Mouse (Mus musculus) limb, embryonic 13.5 days (tissue): ENCODE results near the gene Rdm1. TPM values are rescaled to one million over a fixed set of nuclear protein-coding genes. Genes with fewer than 3 reads are reported as not detected.
"Not testable (repeated sequence)": the region's sequence is repeated elsewhere in the genome, so short reads cannot be mapped to it uniquely, and the experiment has no call there.

Source experiments
- ATAC-seq: fragments of 200-750 bp; cut with Nextera tagmentation; 2 replicates; pipeline ENCODE4 v1.8.0; 2017; ENCODE audit warnings: low read depth, moderate number of reproducible peaks, moderate TSS enrichment; ENCODE audit not compliant: low FRiP score
- H3K27ac ChIP-seq: fragments of 300-500 bp; sonication (generic); 2 replicates; pipeline ENCODE4 v1.5.1; 2015; ENCODE audit warnings: inconsistent platforms, mild to moderate bottlenecking, moderate library complexity
- H3K27me3 ChIP-seq: fragments of 300-500 bp; sonication (generic); 2 replicates; pipeline ENCODE4 v1.6.1; 2015; ENCODE audit warnings: mild to moderate bottlenecking, inconsistent platforms
- H3K36me3 ChIP-seq: fragments of 300-500 bp; sonication (generic); 2 replicates; pipeline ENCODE4 v1.6.1; 2015; ENCODE audit warnings: inconsistent platforms, mild to moderate bottlenecking, moderate library complexity
- H3K4me1 ChIP-seq: fragments of 300-500 bp; sonication (generic); 2 replicates; pipeline ENCODE4 v1.6.1; 2015; ENCODE audit warnings: inconsistent platforms
- H3K4me2 ChIP-seq: fragments of 300-500 bp; sonication (generic); replicated peaks from 2 replicates; pipeline ENCODE4 v1.6.1; 2015; ENCODE audit warnings: inconsistent platforms, mild to moderate bottlenecking, moderate library complexity
- H3K4me3 ChIP-seq: fragments of 300-500 bp; sonication (generic); 2 replicates; pipeline ENCODE4 v1.5.1; 2015; ENCODE audit warnings: moderate library complexity, mild to moderate bottlenecking, inconsistent platforms
- H3K9ac ChIP-seq: fragments of 300-500 bp; sonication (generic); 2 replicates; pipeline ENCODE4 v1.6.1; 2015; ENCODE audit warnings: mild to moderate bottlenecking, inconsistent platforms
- H3K9me3 ChIP-seq: fragments of 300-500 bp; sonication (generic); 2 replicates; pipeline ENCODE4 v1.6.1; 2016; ENCODE audit warnings: inconsistent platforms
- WGBS: fragments of 180-500 bp; shearing (Covaris S2); methylation state at CpG from one replicate; pipeline ENCODE4 v1.1.7; 2015; 5-methylcytosine and 5-hydroxymethylcytosine counted together
- polyA plus RNA-seq: library from polyadenylated mRNA; unstranded; fragments of >200 nt; fragmentation: Nextera tagmentation; extraction: Ambion mirVana; gene quantifications from 2 replicates; pipeline ENCODE4 v1.2.1, GENCODE M21; 2015

Rdm1 gene
- 42.6 and 47.4 TPM in 2 replicates for polyA plus RNA-seq

DNA sequence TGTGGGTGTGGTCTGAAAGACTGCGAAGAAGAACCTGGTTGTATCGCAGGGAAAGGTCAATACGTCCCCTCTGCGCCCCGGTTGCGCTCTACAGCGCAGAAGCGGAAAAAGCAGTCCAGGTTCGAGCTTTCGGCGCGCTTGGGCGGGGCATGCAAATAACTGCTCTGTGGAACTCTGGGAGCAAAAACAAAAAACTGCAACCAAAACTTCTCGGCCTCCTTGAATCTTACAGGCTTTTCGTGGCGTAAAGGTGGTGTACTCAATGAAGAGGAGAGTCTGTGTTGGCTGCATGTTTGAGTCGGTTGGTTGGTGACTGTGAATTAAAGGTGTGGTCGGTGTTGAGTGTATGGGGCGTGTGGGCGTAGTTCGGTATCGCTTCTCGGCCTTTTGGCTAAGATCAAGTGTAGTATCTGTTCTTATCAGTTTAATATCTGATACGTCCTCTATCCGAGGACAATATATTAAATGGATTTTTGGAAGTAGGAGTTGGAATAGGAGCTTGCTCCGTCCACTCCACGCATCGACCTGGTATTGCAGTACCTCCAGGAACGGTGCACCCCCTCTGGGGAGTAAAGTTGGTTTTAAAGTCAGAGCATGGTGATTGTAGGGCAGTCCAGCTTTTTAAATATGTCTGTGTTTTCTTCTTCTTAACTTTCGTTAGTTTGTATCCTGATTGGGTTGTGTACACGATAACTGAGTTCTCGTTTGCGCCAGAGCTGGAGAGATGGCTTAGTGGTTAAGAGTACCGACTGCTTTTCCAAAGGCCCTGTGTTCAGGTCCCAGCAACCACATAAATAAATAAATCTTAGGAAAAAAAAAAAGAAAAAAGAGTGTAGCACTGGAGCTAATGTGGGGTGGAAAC is at the start of gene Rdm1:
Gene Rdm1 (plus strand): TSS at position 201 of the 862 bp plus-strand sequence.
- Histone ChIP-seq H3K9ac (peak within 1 kb of the TSS; percentile 75), H3K27me3 (no peaks in the 10 kb centered on the region), H3K27ac (peak within 1 kb of the TSS; percentile 99), H3K36me3 (peaks cover 3% of the 10 kb centered on the region), H3K4me2 (peak within 1 kb of the TSS; percentile 80), H3K9me3 (no peaks in the 10 kb centered on the region), H3K4me3 (peak within 1 kb of the TSS; percentile 55), H3K4me1 (0 out of 2 replicates have a peak, but pooled peaks cover 7% of the 10 kb centered on the region)
- WGBS: under 1% methylated on average over 34 of the region's 34 CpGs
- peak; percentile 92 for ATAC-seq

DNA sequence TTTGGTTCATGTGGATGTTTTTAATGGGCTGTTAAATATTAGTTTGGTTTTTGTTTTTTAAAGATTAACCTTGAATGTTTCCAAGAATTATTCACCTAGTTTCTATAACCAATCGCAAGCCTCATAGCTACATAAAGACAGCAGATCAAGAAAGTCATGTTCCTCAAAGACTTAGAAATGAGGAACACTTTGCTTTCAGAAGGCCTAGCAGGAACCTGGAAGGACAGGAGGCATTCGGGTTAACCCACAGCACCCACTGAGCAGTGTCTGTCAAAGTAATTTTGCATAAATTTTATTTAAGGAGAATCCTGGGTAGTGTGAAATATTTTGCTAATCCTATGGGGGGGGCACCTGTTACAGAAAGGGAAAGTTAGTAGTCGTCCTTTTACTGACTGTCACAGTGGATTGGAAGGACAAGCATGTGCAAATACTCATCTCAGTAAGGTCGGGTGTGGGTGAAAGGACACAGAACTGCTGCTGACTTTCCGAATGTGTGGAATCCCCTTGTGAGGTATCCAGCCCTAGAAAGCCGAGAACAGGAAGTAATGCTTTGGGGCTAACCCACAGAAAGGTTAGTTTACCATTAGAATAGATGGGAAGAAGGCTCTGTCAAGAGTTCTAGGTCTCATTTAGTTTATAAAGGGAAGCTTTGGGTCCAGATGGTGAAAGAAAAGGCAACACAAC is 45.8 kb upstream of the Rdm1 start:
- WGBS: 71% methylated on average over 6 of the region's 6 CpGs
- no peak overlapping the region for H3K4me3 ChIP-seq

DNA sequence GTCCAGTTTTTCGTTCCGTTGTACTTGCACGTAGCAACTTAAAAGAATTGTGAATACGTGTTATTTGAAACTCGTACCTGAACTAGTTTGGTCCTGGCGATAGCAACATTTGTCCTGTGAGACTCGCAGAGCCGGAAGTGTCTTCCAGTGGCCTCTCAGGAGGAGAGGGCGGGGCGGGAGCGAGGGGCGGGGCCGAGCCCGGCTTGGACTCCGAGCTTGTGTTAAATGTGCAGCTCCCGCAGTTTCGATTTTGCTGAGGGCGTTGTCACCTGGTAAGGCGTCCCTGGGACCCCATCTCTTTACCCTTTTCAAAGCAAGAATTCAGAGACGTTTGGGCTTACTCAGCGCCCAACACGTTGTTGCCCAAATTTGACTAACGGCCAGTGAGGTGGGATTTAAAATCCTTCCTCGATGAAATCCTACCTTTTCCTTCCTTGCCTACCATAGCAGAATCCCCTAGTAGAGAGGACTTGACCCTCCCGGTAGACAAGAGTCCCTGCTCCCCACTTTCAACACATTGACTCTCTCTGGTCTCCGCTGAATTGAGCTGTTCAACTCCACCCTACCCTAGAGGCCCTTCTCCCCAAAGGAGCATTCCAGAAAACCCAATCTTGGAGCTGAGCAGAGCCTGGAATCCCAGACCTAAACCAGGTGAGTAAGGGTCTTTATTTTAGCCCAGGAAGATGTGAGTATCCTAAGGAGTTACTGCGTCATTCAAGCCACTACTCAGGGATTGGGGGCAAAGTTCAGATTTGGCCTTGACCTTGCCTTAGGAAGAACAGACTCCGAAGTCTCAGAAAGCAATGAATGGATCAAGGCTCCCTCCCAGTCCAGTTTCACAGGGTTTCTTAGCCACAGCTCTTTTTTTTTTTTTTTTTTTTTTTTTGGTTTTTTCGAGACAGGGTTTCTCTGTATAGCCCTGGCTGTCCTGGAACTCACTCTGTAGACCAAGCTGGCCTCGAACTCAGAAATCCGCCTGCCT is 44.6 kb upstream of the Rdm1 start, which contains the start of gene Tmem106a:
Gene Tmem106a (plus strand): TSS at position 189 of the 982 bp plus-strand sequence.
- H3K27me3 ChIP-seq: no peaks in the 10 kb centered on the region
- H3K4me1 ChIP-seq: peaks cover 9% of the 10 kb centered on the region
- WGBS: 19% methylated on average over 30 of the region's 31 CpGs
- H3K27ac ChIP-seq: no peak within 1 kb of the TSS
- no peaks in the 10 kb centered on the region for H3K9me3 ChIP-seq
- H3K4me3 ChIP-seq: peak within 1 kb of the TSS; percentile 41
- peak within 1 kb of the TSS; percentile 65 for H3K4me2 ChIP-seq
- ATAC-seq: peak; percentile 36; the same call in 1 of the 2 replicates
- H3K9ac ChIP-seq: peak within 1 kb of the TSS; percentile 57
- peaks cover 41% of the 10 kb centered on the region for H3K36me3 ChIP-seq

More for the DNA sequence above, 45.8 kb upstream of the Rdm1 start:
- no peaks in the 10 kb centered on the region for H3K9me3 ChIP-seq
- ATAC-seq: no peak
- peaks cover 9% of the 10 kb centered on the region for H3K4me1 ChIP-seq
- H3K27ac ChIP-seq: no peak overlapping the region
- no peak overlapping the region for H3K9ac ChIP-seq
- H3K4me2 ChIP-seq: no peak overlapping the region
- H3K36me3 ChIP-seq: peaks cover 48% of the 10 kb centered on the region
- no peaks in the 10 kb centered on the region for H3K27me3 ChIP-seq

DNA sequence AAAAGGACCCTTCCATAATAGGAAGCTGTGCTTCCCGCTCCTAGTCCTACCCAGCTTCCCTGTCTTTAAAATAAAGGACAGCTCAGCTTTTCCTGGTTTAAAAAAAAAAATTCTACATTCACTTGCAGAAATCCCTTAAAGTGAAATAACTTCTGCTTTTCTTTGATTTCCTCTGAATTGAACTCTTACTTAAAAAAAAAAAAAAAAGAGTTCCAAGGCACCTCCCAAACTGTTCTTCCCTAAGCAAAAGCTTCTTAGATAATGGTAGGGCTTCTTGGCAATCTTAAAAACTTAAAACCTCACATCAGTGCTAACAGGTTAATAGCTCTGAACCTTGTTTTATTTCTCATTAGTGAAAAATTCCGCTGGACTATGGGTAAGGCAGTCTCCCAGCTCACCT is 43.8 kb upstream of the Rdm1 start:
- WGBS: 89% methylated on average over 2 of the region's 2 CpGs
- Histone ChIP-seq H3K27me3 (no peaks in the 10 kb centered on the region), H3K4me1 (peaks cover 9% of the 10 kb centered on the region), H3K36me3 (peaks cover 33% of the 10 kb centered on the region), H3K9ac (no peak overlapping the region), H3K27ac (no peak overlapping the region), H3K4me2 (no peak overlapping the region), H3K9me3 (no peaks in the 10 kb centered on the region), H3K4me3 (no peak overlapping the region)
- no peak for ATAC-seq

DNA sequence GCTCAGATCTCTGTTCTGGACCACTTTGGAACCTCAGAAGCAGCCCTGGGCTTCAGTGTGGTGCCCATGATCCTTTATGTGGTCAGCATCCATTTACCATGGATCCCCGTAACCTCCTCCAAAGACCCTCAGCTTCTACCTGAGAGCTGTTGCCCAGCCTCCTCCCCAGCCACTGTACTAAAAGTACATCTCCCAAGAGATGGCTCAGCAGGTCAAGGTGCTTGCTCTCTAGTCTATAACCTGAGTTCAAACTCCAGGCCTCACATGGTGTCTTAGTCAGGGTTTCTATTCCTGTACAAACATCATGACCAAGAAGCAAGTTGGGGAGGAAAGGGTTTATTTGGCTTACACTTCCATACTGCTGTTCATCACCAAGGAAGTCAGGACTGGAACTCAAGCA is 42.0 kb upstream of the Rdm1 start:
- not testable (repeated sequence) for H3K4me1 ChIP-seq, ATAC-seq, H3K9me3 ChIP-seq, H3K4me2 ChIP-seq, H3K27me3 ChIP-seq, H3K9ac ChIP-seq, H3K27ac ChIP-seq, H3K4me3 ChIP-seq
- H3K36me3 ChIP-seq: peaks cover 17% of the 10 kb centered on the region
- 96% methylated on average over 1 of the region's 1 CpGs for WGBS

DNA sequence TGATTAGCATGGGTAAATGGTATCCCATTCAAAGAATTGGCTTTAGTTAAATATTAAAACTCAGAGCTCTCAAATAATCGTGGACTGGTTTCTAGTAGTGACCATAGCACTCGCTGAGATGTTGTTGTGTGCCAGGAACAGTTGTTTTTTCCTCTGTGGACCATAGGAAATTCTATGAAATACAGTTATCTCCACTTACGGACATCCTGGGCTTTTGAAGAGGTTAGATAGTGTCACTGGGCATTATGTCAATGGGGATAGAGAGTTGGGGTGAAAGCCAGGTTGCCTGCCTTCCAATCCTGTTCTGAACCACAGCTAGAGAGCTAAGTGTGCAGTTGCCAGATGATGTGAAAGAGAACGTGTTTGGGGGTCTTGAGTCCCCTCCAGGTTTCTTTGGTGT is 41.2 kb upstream of the Rdm1 start:
- WGBS: 82% methylated on average over 4 of the region's 4 CpGs

DNA sequence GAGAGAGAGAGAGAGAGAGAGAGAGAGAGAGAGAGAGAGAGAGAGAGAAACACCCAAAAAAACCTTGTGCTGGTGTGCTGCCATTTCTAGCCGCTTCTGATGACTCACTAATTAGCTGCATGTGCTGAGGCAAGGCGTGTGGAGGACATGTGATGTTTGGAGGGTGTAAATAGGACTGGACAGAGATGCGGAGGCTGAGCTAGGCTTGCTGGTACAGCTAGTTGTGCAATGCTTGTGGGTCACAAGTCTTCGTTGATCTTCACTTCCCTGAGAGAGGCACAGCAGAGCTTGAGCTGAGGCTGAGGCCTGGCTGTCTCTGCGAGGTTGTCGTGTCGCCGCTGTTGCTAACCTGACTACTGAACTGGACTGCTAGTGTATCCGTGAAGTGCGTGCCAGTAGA is 39.3 kb upstream of the Rdm1 start:
- no peak overlapping the region for H3K4me3 ChIP-seq
- 84% methylated on average over 10 of the region's 10 CpGs for WGBS
- H3K36me3 ChIP-seq: peaks cover 8% of the 10 kb centered on the region; the same call in 1 of the 2 replicates
- H3K27ac ChIP-seq: no peak overlapping the region
- H3K27me3 ChIP-seq: no peaks in the 10 kb centered on the region
- no peak overlapping the region for H3K4me2 ChIP-seq
- H3K9ac ChIP-seq: no peak overlapping the region
- no peak for ATAC-seq
- H3K9me3 ChIP-seq: no peaks in the 10 kb centered on the region
- no peaks in the 10 kb centered on the region for H3K4me1 ChIP-seq

More for the DNA sequence above, 41.2 kb upstream of the Rdm1 start:
- ATAC-seq: no peak
- H3K27me3 ChIP-seq: no peaks in the 10 kb centered on the region
- H3K27ac ChIP-seq: no peak overlapping the region
- no peak overlapping the region for H3K4me3 ChIP-seq
- peaks cover 9% of the 10 kb centered on the region; the same call in 1 of the 2 replicates for H3K36me3 ChIP-seq
- H3K4me2 ChIP-seq: no peak overlapping the region
- H3K4me1 ChIP-seq: peaks cover 9% of the 10 kb centered on the region
- no peaks in the 10 kb centered on the region for H3K9me3 ChIP-seq
- H3K9ac ChIP-seq: no peak overlapping the region

DNA sequence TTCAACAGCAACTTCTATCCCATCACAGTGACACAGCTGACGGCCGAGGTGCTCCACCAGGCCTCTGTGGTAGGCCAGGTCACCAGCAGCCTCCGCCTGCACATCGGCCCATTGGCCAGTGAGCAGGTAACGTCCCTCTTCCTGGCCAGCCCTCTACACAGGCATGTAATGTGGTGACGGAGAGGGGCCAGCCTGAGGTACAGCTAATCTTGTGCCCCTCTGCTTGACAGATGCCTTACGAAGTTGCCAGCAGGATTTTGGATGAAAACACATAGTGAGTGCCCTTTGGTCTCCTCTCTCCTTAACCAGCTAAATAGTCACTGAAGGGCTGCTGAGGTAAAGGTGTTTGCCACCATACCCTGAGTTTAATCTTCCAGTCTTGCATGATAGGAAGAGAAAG is 38.1 kb upstream of the Rdm1 start:
- Histone ChIP-seq H3K27ac (no peak overlapping the region), H3K4me3 (no peak overlapping the region), H3K9me3 (no peaks in the 10 kb centered on the region), H3K36me3 (peaks cover 8% of the 10 kb centered on the region; the same call in 1 of the 2 replicates), H3K4me1 (no peaks in the 10 kb centered on the region), H3K9ac (no peak overlapping the region), H3K27me3 (no peaks in the 10 kb centered on the region), H3K4me2 (no peak overlapping the region)
- WGBS: 91% methylated on average over 7 of the region's 7 CpGs
- no peak for ATAC-seq

DNA sequence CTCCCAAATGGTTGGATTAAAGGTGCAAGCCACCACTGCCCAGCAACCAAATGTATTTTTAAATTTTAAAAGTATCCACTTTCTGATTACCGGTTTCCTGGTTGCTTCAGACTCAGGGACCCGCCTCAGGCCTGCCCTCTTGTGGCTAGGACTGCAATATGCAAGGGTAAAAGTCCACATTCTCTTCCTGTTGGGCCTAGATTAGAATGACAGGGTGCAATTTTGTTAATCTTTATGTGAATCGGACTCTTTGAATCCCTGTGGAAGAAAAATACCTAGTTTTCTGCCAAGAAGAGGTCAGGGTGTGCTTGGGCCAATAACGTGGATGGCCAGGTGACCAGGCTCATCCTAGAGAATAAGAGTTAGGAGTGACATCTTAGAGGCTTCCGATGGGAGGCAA is 37.6 kb upstream of the Rdm1 start:
- H3K27me3 ChIP-seq: no peaks in the 10 kb centered on the region
- no peak overlapping the region for H3K27ac ChIP-seq
- no peak overlapping the region for H3K4me2 ChIP-seq
- 31% methylated on average over 5 of the region's 5 CpGs for WGBS
- H3K9ac ChIP-seq: no peak overlapping the region
- H3K4me1 ChIP-seq: no peaks in the 10 kb centered on the region
- H3K9me3 ChIP-seq: no peaks in the 10 kb centered on the region
- ATAC-seq: no peak
- peaks cover 8% of the 10 kb centered on the region; the same call in 1 of the 2 replicates for H3K36me3 ChIP-seq
- no peak overlapping the region for H3K4me3 ChIP-seq

DNA sequence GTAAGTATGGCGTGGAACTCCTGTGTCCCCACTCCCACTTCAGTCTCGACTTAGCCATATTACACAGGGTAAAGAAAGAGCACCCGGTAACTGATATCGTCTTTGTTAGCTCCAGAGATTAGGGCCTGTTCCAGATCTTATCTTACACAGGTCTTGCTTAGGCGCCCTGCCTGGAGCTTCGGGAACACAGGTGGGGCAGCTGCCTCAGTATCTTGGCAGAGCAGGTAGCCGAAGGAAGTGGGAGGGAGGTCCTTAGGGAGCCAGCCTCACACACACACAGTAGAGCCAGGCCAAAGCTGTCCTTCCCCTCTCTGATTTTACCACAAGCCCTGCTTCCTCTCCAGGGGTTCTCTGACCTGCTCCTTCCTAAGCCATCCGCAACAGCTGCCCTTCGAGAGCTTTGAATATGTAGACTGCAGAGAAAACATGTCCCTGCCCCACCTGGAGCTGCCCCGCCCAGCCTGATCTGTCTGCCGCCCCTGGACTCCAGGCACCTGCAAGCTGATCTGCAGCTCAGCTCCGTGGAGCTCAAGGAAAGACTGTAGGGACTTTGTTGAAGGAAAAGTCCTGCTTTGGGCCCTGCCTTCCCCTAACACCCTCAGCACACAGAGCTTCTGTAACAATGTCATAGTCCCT is 36.9 kb upstream of the Rdm1 start:
- Histone ChIP-seq H3K4me1 (no peaks in the 10 kb centered on the region), H3K4me2 (no peak overlapping the region), H3K9ac (no peak overlapping the region), H3K4me3 (no peak overlapping the region), H3K27ac (no peak overlapping the region), H3K9me3 (no peaks in the 10 kb centered on the region), H3K36me3 (0 out of 2 replicates have a peak, but pooled peaks cover 8% of the 10 kb centered on the region), H3K27me3 (no peaks in the 10 kb centered on the region)
- WGBS: 73% methylated on average over 12 of the region's 12 CpGs
- no peak for ATAC-seq

DNA sequence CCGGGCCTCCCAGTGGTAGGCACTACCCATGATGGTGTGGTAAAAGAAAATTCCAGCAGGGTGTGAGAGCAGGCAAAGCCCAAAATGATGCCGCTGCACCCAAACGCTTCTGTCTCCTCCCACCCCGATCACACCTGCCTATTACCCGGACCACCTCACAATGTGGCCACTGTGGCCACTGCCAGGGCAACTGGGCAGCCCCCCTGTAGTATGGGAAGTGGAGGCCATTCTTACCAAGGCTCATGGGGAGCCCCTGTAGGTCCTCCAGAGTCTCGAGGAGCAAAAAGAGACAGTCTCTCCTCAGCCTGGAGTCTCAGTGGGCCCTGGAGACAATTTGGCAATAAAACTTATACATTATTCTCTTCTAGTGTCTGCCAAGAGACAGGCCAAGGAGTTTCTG is 27.8 kb upstream of the Rdm1 start, which contains the start of gene Gm11634:
Gene Gm11634 (minus strand): TSS at position 101 of the 400 bp plus-strand sequence.
- 76% methylated on average over 6 of the region's 6 CpGs for WGBS

More for the DNA sequence above, 27.8 kb upstream of the Rdm1 start, which contains the start of gene Gm11634:
- Histone ChIP-seq H3K9ac (no peak within 1 kb of the TSS), H3K27ac (no peak within 1 kb of the TSS), H3K9me3 (no peaks in the 10 kb centered on the region), H3K36me3 (no peaks in the 10 kb centered on the region), H3K4me2 (no peak within 1 kb of the TSS), H3K4me1 (no peaks in the 10 kb centered on the region), H3K4me3 (no peak within 1 kb of the TSS), H3K27me3 (no peaks in the 10 kb centered on the region)
- ATAC-seq: no peak
